Mouse (Mus musculus) spleen, adult 2 months (tissue): ENCODE results near the gene Grm2.

Experiments used
- CTCF ChIP-seq: fragments of 200-500 bp; IDR thresholded peaks from 2 replicates; pipeline ENCODE4 v1.5.1; 2011; ENCODE audit warnings: mild to moderate bottlenecking, inconsistent platforms; ENCODE audit not compliant: insufficient read depth, insufficient read length, insufficient replicate concordance; ENCODE audit errors: extremely low read depth
- POLR2A ChIP-seq: fragments of 200-500 bp; IDR thresholded peaks from 2 replicates; pipeline ENCODE4 v1.6.1; 2011; ENCODE audit warnings: low read depth, low read length, inconsistent platforms

- TF ChIP-seq POLR2A (no peak), CTCF (no peak)
Measured at GRCm38 (mm10) chr9:106643787-106644186, 12.1 kb downstream of the Grm2 start.
